Mouse (Mus musculus) liver, embryonic 12.5 days (tissue): Measurements from ENCODE around the gene Ksr1. TPM values are rescaled to one million over a fixed set of nuclear protein-coding genes. Genes with fewer than 3 reads are reported as not detected.

Source experiments
- polyA plus RNA-seq: library from polyadenylated mRNA; unstranded; fragments of >200 nt; fragmentation: Nextera tagmentation; extraction: Ambion mirVana; gene quantifications from 2 replicates; pipeline ENCODE4 v1.2.1, GENCODE M21; 2016

Ksr1 gene
- polyA plus RNA-seq, 1 experiment from 2014 or later: 3.1 TPM

Other genes starting within 250 kb of the Ksr1 start
- 0.07 and 0.13 TPM in 2 replicates for gene Nos2, start 225.6 kb downstream of the Ksr1 start, polyA plus RNA-seq
- 40.8 and 45.7 TPM in 2 replicates for gene Lgals9, start 161.5 kb downstream of the Ksr1 start, polyA plus RNA-seq
- gene Wsb1, start 108.3 kb upstream of the Ksr1 start, polyA plus RNA-seq: 56.4 and 61.6 TPM in 2 replicates
- not detected in 2 replicates for gene Gm9964, start 150.5 kb upstream of the Ksr1 start, polyA plus RNA-seq
- gene Nf1, start 193.3 kb upstream of the Ksr1 start, polyA plus RNA-seq: 2.3 and 2.5 TPM in 2 replicates